Mouse (Mus musculus): ENCODE results near the gene Pcca. TPM values are rescaled to one million over a fixed set of nuclear protein-coding genes. Genes with fewer than 3 reads are reported as not detected.

The Pcca gene
- polyA plus RNA-seq, 1 experiment from 2014 or later, result 27.6 TPM

DNA sequence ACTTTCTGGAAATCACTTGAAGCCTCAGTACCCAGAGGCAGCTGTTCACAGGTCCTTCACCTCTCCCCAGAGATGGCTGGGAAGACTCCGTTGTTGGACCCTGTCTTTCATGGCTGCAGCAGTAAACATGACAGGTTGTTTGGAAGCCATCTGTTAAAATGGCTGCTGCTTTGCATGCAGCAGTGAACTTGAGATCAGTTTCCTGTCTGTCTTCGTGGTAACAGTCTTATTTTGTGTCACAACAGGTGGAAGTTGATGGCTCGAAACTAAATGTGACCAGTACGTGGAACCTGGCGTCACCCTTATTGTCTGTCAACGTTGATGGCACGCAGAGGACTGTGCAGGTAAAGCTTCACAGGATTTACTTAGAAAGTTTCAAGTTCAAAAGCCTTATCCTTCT lies 256.0 kb downstream of the Pcca start:
- Histone ChIP-seq H3K4me1 (no peaks in the 10 kb centered on the region), H3K27ac (no peak overlapping the region), H3K9me3 (no peaks in the 10 kb centered on the region), H3K4me3 (no peak overlapping the region), H3K36me3 (no peaks in the 10 kb centered on the region), H3K27me3 (ENCODE audit: insufficient read depth, poor library complexity, severe bottlenecking) (no peaks in the 10 kb centered on the region)
- WGBS, result 82% methylated on average over 7 of the region's 7 CpGs
- no peak for DNase-seq (ENCODE audit: low spot score)

DNA sequence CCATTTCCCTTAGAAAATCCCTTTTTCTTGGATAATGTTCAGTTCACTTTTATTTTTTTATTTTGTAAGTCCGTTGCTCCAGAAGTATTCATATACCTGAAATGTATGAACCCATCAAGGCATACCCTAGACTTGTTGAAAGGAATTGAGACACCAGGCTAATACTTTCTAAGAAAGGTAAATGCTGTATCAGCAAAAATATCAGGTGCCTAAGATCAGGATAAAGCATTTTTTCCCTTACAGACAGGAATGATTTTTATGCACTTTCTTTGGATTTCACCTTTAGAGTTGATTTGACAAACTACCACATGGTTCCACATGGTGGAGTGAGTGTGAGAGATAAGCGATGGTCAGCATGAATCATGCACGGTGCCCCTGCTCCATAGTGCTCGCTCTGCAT lies 259.2 kb downstream of the Pcca start:
- H3K27me3 ChIP-seq (ENCODE audit: insufficient read depth, poor library complexity, severe bottlenecking), result no peaks in the 10 kb centered on the region
- no peak overlapping the region for H3K4me3 ChIP-seq
- H3K4me1 ChIP-seq, result no peaks in the 10 kb centered on the region
- 82% methylated on average over 4 of the region's 4 CpGs for WGBS
- H3K9me3 ChIP-seq, result no peaks in the 10 kb centered on the region
- H3K27ac ChIP-seq, result no peak overlapping the region
- no peaks in the 10 kb centered on the region for H3K36me3 ChIP-seq
- no peak for DNase-seq (ENCODE audit: low spot score)

DNA sequence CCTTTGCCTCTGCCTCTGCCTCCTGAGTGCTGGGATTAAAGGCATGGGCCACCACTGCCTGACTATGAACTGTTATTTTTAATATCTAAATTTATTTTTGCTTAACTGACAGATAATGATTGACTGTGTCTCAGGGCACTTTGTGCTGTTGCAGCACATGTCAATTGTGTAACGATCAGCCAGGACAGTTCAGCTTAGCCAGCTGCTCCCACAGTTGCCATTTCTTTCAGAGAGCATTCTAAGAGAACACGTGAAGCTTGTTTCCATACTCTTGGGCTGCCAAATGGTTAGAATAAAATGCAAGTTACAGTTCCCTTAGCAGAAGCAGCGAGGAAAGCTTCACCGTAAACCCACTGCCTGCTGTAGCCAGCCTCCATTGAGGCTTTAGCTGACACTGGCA lies 266.2 kb downstream of the Pcca start:
- H3K4me1 ChIP-seq, result peaks cover 14% of the 10 kb centered on the region; the same call in 1 of the 2 replicates
- no peak overlapping the region for H3K4me3 ChIP-seq
- no peak for DNase-seq (ENCODE audit: low spot score)
- no peaks in the 10 kb centered on the region for H3K9me3 ChIP-seq
- H3K27ac ChIP-seq, result no peak overlapping the region
- no peaks in the 10 kb centered on the region for H3K27me3 ChIP-seq (ENCODE audit: insufficient read depth, poor library complexity, severe bottlenecking)
- WGBS, result 88% methylated on average over 4 of the region's 4 CpGs
- H3K36me3 ChIP-seq, result no peaks in the 10 kb centered on the region

DNA sequence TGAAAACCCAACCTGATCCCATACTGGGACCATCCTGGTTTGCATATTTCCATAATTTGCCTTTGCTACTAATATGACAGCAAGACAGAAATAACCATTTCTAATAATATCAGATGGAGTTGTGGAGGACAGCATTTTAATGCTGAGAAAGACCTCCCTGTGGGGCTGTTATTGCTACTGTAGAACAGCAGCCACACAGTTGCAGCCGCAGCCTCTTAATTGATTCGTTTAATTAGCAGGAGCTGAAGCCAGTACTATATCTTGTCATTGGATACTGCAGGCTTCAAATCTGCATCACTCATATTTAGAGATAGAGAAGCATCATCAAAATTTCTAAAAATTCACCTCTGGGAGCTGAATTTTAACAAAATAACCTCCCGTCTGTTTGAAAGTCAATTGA lies 286.9 kb downstream of the Pcca start:
- WGBS, result 88% methylated on average over 3 of the region's 3 CpGs
- no peaks in the 10 kb centered on the region for H3K27me3 ChIP-seq (ENCODE audit: insufficient read depth, poor library complexity, severe bottlenecking)

DNA sequence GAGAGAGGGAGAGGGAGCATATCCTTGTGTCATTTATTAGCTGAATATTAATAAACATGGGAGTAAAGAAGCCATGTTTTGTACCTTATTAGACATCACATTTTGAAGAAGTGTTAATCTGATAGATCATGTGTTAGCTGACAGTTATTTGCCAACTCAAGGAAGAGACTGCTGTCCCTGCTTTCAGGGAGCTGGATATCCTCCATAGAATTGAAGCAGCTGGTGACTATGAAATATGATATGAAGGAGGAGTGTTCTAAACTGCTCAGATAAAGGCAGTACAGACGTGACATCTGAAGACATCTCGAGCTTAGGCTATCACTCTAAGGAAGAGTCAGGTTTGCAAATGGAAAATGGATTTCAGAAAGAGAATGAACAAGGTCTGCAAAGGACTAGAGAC lies 289.7 kb downstream of the Pcca start:
- 62% methylated on average over 2 of the region's 2 CpGs for WGBS
- Histone ChIP-seq H3K9me3 (no peaks in the 10 kb centered on the region), H3K4me1 (no peaks in the 10 kb centered on the region), H3K4me3 (no peak overlapping the region), H3K27me3 (ENCODE audit: insufficient read depth, poor library complexity, severe bottlenecking) (no peaks in the 10 kb centered on the region), H3K27ac (no peak overlapping the region), H3K36me3 (no peaks in the 10 kb centered on the region)
- DNase-seq (ENCODE audit: low spot score), result no peak

More for the DNA sequence above, 286.9 kb downstream of the Pcca start:
- H3K4me1 ChIP-seq, result no peaks in the 10 kb centered on the region
- H3K27ac ChIP-seq, result no peak overlapping the region
- no peak for DNase-seq (ENCODE audit: low spot score)
- no peaks in the 10 kb centered on the region for H3K36me3 ChIP-seq
- H3K9me3 ChIP-seq, result no peaks in the 10 kb centered on the region
- no peak overlapping the region for H3K4me3 ChIP-seq

DNA sequence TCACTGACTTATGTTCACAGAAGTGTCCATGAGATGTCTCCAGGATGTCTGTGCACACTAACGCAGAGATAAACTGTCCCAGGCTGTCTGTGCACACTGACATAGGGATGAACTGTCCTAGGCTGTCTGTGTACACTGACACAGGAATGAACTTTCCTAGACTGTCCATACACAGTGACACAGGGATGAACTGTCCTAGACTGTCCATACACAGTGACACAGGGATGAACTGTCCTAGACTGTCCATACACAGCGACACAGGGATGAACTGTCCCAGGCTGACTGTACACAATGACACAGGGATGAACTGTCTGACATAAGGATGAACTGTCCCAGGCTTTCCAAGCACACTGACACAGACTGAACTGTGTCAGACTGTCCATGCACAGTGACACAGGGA lies 291.3 kb downstream of the Pcca start:
- no peak overlapping the region for H3K4me3 ChIP-seq
- no peaks in the 10 kb centered on the region for H3K4me1 ChIP-seq
- H3K27me3 ChIP-seq (ENCODE audit: insufficient read depth, poor library complexity, severe bottlenecking), result no peaks in the 10 kb centered on the region
- WGBS, result 91% methylated on average over 2 of the region's 2 CpGs
- H3K27ac ChIP-seq, result no peak overlapping the region
- no peak for DNase-seq (ENCODE audit: low spot score)
- no peaks in the 10 kb centered on the region for H3K9me3 ChIP-seq
- H3K36me3 ChIP-seq, result no peaks in the 10 kb centered on the region

DNA sequence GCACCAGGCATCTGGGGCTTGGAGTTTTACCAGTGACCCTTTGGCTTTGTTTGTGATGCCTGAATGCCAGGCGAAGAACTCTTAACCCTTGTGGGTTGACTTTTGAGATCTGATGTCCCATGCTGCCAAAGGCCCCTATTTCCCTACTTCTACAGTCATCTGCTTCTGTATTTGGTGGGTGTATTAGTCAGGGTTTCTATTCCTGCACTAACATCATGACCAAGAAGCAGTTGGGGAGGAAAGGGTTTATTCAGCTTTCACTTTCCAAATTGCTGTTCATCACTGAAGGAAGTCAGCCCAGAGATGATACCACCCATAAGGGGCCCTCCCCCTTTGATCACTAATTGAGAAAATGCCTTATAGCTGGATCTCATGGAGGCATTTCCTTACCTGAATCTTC lies 296.3 kb downstream of the Pcca start:
- Histone ChIP-seq H3K9me3 (no peaks in the 10 kb centered on the region), H3K4me1 (no peaks in the 10 kb centered on the region), H3K27me3 (ENCODE audit: insufficient read depth, poor library complexity, severe bottlenecking) (no peaks in the 10 kb centered on the region), H3K27ac (no peak overlapping the region), H3K4me3 (no peak overlapping the region), H3K36me3 (no peaks in the 10 kb centered on the region)
- DNase-seq (ENCODE audit: low spot score), result no peak
- WGBS, result 79% methylated on average over 1 of the region's 1 CpGs

DNA sequence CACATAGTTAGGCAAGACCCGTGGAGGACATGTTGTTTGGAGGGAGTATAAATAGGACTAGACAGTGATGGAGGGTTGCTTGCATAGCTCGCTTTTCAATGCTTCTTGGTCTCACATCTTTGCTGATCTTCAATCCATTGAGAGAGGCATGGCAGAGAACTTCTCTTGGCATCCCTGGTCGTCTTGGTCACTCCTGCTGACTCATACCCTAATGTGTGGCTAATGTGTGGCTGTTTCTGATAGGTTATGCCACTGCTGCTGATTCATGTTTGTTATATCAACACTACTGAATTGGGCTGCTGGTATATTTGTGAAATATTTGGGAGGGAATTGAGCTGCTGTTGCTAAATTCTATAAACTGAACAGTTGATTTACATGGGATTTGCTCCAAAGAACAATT lies 299.5 kb downstream of the Pcca start:
- no peak for DNase-seq (ENCODE audit: low spot score)
- Histone ChIP-seq H3K27ac (no peak overlapping the region), H3K27me3 (ENCODE audit: insufficient read depth, poor library complexity, severe bottlenecking) (no peaks in the 10 kb centered on the region), H3K36me3 (no peaks in the 10 kb centered on the region), H3K4me1 (no peaks in the 10 kb centered on the region), H3K9me3 (no peaks in the 10 kb centered on the region), H3K4me3 (no peak overlapping the region)
- 88% methylated on average over 3 of the region's 3 CpGs for WGBS

DNA sequence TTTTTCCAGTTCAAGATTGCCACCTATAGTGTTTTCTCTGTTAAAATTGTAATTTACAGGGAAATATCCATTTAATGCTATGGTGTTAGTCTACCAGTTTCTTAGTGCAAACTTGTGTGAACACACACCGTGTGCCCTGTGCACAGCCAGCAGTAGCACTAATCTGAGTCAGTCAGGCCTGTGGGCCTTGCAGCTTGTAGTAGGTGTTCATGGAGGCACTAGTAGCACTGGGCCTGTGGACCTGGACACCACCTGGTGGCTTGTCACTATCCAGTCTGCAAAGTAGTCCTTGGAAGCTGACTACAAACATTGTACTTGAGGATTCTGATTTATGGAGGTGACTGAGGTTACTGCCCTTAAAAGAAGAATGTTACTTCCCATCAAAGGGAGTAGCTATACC lies 300.6 kb downstream of the Pcca start:
- no peak overlapping the region for H3K4me3 ChIP-seq
- no peaks in the 10 kb centered on the region for H3K9me3 ChIP-seq
- WGBS, result 95% methylated on average over 1 of the region's 1 CpGs
- no peaks in the 10 kb centered on the region for H3K27me3 ChIP-seq (ENCODE audit: insufficient read depth, poor library complexity, severe bottlenecking)
- DNase-seq (ENCODE audit: low spot score), result no peak
- H3K27ac ChIP-seq, result no peak overlapping the region
- no peaks in the 10 kb centered on the region for H3K36me3 ChIP-seq
- H3K4me1 ChIP-seq, result no peaks in the 10 kb centered on the region

DNA sequence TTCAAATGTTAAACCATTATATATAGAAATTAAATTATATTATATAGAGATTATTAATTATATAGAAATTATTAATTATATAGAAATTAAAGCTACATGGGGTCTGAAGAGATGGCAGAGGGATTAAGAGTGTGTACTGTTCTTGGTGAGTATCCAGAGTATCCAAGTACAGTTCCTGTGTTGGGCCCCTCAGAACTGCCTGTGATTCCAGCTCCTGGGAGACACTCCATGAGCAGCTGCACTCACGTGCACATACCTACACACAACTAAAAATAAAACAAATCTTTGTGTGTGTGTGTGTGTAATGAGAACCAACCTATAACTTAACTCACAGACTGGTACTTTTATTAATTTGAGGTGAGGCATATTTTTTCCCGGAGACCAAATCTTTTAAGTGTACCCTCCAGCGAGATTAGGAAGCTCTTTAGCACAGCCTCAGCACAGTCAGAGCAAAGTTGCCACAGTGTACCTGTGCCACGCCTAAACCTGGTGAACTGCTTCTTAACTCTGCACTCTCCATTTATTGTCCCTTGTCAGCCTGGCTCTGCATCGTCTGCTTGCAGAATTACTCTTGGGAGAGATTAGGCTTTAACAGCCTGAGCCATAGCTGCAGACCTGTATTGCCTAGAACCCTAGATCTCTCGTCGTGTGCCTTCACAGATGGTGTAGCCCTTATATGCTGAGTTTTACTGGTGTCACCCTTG lies 301.5 kb downstream of the Pcca start:
- no peak overlapping the region for H3K27ac ChIP-seq
- no peaks in the 10 kb centered on the region for H3K4me1 ChIP-seq
- DNase-seq (ENCODE audit: low spot score), result no peak
- H3K27me3 ChIP-seq (ENCODE audit: insufficient read depth, poor library complexity, severe bottlenecking), result no peaks in the 10 kb centered on the region
- WGBS, result 69% methylated on average over 7 of the region's 7 CpGs
- H3K36me3 ChIP-seq, result no peaks in the 10 kb centered on the region
- no peaks in the 10 kb centered on the region for H3K9me3 ChIP-seq
- no peak overlapping the region for H3K4me3 ChIP-seq

DNA sequence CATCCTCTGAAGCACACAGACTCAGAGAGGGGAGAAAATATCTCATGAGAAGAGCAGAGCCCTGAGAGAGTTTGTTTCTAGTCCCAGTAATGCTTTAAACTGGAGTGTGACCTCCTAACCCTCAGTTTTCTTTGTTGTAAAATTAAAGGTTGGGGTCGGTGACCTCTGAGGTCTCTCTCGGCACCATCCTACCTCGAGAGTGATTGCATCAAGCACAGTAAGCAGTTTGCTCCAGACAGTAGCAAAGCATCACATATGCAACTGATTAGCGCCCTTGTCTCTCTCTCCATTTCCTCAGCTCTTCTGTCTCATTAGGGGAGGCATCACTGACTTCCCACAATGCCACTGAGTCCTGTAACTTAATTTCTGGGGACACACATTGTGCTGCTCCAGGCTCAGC lies 302.1 kb downstream of the Pcca start:
- H3K4me3 ChIP-seq, result no peak overlapping the region
- 53% methylated on average over 4 of the region's 4 CpGs for WGBS
- H3K9me3 ChIP-seq, result no peaks in the 10 kb centered on the region
- no peaks in the 10 kb centered on the region for H3K27me3 ChIP-seq (ENCODE audit: insufficient read depth, poor library complexity, severe bottlenecking)
- DNase-seq (ENCODE audit: low spot score), result no peak
- no peak overlapping the region for H3K27ac ChIP-seq
- no peaks in the 10 kb centered on the region for H3K36me3 ChIP-seq
- H3K4me1 ChIP-seq, result no peaks in the 10 kb centered on the region

DNA sequence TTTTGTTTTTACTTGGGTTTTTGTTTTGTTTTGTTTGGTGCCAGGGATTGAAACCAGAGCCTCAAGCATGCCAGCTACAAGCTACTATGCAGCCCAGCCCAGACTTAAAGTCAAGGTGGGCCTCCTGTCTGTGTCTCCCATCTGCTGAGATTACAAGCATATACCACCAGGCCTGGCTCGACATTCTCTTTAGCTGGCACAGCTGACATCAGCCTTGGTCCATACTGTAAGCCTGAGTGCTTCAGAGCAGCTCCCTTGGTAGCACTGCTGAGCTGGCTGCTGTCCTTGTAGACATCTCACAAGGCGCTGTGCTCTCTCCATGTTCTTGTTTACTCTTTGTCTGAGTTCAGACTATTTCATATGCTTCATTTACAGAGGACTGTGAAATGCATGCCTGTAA lies 302.9 kb downstream of the Pcca start:
- no peak for DNase-seq (ENCODE audit: low spot score)
- WGBS, result 68% methylated on average over 2 of the region's 2 CpGs
- H3K27me3 ChIP-seq (ENCODE audit: insufficient read depth, poor library complexity, severe bottlenecking), result no peaks in the 10 kb centered on the region
- H3K27ac ChIP-seq, result no peak overlapping the region
- no peaks in the 10 kb centered on the region for H3K9me3 ChIP-seq
- H3K4me1 ChIP-seq, result no peaks in the 10 kb centered on the region
- no peaks in the 10 kb centered on the region for H3K36me3 ChIP-seq
- H3K4me3 ChIP-seq, result no peak overlapping the region

DNA sequence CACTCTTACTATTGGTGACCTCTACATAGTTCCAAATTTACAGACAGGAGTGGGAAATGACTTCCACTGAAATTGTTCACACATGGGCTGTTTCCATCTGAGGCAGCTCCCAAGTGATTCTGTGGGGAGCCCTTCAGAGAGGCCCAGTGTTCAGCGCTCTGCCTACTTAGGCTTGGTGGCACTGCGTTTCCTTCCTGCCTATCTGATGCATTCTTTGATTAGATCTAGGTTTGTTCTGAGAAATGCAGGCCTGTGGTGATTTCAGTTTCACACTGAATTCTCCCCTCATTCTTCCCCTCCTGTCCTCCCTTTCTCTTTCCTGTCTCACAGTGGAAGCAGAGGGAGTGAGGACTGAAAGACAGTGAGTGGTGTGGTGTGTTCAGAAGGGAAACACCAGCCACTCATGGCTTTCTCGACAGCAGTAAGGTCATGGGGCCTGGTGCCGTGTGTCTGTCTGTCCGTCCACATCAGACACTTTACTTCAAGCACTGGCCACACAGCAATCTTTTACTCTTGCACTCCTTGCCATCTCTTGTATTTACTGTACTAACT lies 318.5 kb downstream of the Pcca start:
- DNase-seq (ENCODE audit: low spot score), result no peak
- 65% methylated on average over 5 of the region's 5 CpGs for WGBS
- Histone ChIP-seq H3K36me3 (no peaks in the 10 kb centered on the region), H3K4me1 (0 out of 2 replicates have a peak, but pooled peaks cover 4% of the 10 kb centered on the region), H3K27me3 (ENCODE audit: insufficient read depth, poor library complexity, severe bottlenecking) (no peaks in the 10 kb centered on the region), H3K4me3 (no peak overlapping the region), H3K27ac (no peak overlapping the region), H3K9me3 (no peaks in the 10 kb centered on the region)

DNA sequence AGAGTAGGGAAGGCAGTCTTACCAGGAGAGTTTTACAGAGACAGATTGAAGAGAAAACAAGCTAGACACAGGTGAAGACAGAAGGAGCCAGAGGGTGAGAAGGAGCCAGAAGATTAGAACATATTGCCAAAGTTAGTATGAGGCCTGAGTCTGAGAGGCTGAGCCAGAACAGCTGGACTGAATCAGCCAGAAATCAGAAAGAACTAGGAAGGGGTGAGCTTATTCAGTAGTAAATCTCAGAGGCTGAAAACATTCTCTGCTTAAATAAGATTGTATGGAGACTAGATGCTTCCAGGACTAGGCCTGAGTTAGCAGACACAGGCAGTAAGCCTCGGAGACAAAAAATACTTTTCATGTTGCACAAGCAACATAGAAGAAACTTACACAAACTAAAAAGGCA lies 325.7 kb downstream of the Pcca start:
- 0 out of 2 replicates have a peak, but pooled peaks cover 6% of the 10 kb centered on the region for H3K4me1 ChIP-seq
- no peaks in the 10 kb centered on the region for H3K9me3 ChIP-seq
- H3K27ac ChIP-seq, result no peak overlapping the region
- H3K27me3 ChIP-seq (ENCODE audit: insufficient read depth, poor library complexity, severe bottlenecking), result no peaks in the 10 kb centered on the region
- no peak for DNase-seq (ENCODE audit: low spot score)
- H3K4me3 ChIP-seq, result no peak overlapping the region
- no peaks in the 10 kb centered on the region for H3K36me3 ChIP-seq
- WGBS, result 96% methylated on average over 1 of the region's 1 CpGs

Measured in heart, embryonic 10.5 days (tissue).